Mouse (Mus musculus): ENCODE measurements at regions not wholly inside any gene's neighbourhood (a gene's known extent, or its start where the extent isn't known, plus 50 kb on each side); places are given as distances from the start of the nearest gene placed in this dataset.

- no peak for DNase-seq
These were observed 429.2 kb downstream of the Fgf9 start for GRCm38 (mm10) chr14:58499501-58499900.

- no peak for DNase-seq
These were observed 428.7 kb downstream of the Fgf9 start for GRCm38 (mm10) chr14:58499071-58499470.

GRCm38 (mm10) chr14:58496902-58497301 lies 426.6 kb downstream of the Fgf9 start:
- DNase-seq: no peak

GRCm38 (mm10) chr14:58494400-58494987 lies 424.1 kb downstream of the Fgf9 start:
- no peak for DNase-seq

- DNase-seq: no peak
These were observed 421.8 kb downstream of the Fgf9 start for GRCm38 (mm10) chr14:58492118-58492517.

GRCm38 (mm10) chr14:58488803-58489202 lies 418.5 kb downstream of the Fgf9 start:
- DNase-seq: no peak

GRCm38 (mm10) chr14:58487836-58488235 lies 417.5 kb downstream of the Fgf9 start:
- DNase-seq: no peak

- DNase-seq: no peak
These were observed 410.1 kb downstream of the Fgf9 start for GRCm38 (mm10) chr14:58480454-58480853.

GRCm38 (mm10) chr14:58470678-58471077 lies 400.3 kb downstream of the Fgf9 start:
- no peak for DNase-seq

GRCm38 (mm10) chr14:58468451-58468850 lies 398.1 kb downstream of the Fgf9 start:
- no peak for DNase-seq

- no peak for DNase-seq
These were observed 397.5 kb downstream of the Fgf9 start for GRCm38 (mm10) chr14:58467856-58468255.

- no peak for DNase-seq
These were observed 376.5 kb downstream of the Fgf9 start for GRCm38 (mm10) chr14:58446776-58447354.

- DNase-seq: peak; percentile 61 to 70
These were observed 374.1 kb downstream of the Fgf9 start for GRCm38 (mm10) chr14:58444496-58444895.

GRCm38 (mm10) chr14:58442501-58442900 lies 372.2 kb downstream of the Fgf9 start:
- peak; percentile 78 to 81 for DNase-seq

- no peak for DNase-seq
These were observed 369.6 kb downstream of the Fgf9 start for GRCm38 (mm10) chr14:58439963-58440362.

GRCm38 (mm10) chr14:58436096-58436495 lies 365.7 kb downstream of the Fgf9 start:
- DNase-seq: no peak

- DNase-seq: no peak
These were observed 356.1 kb downstream of the Fgf9 start for GRCm38 (mm10) chr14:58426472-58426871.

GRCm38 (mm10) chr14:58421904-58422303 lies 351.6 kb downstream of the Fgf9 start:
- no peak for DNase-seq

- DNase-seq: no peak
These were observed 347.2 kb downstream of the Fgf9 start for GRCm38 (mm10) chr14:58417545-58417944.

- DNase-seq: no peak
These were observed 321.8 kb downstream of the Fgf9 start for GRCm38 (mm10) chr14:58392055-58392726.

- no peak for DNase-seq
These were observed 320.4 kb downstream of the Fgf9 start for GRCm38 (mm10) chr14:58390741-58391140.

- DNase-seq: no peak
These were observed 317.1 kb downstream of the Fgf9 start for GRCm38 (mm10) chr14:58387348-58388000.

- DNase-seq: peak; percentile 4 to 21
These were observed 304.7 kb downstream of the Fgf9 start for GRCm38 (mm10) chr14:58375056-58375455.

Data from adrenal gland, postnatal 36 days (tissue).